In genomic region chr1:177517934-177518610, GRCm38 (mm10) we compare ENCODE assay signal across 17 mouse cellular contexts.
DNase-seq lines count a peak whose midpoint lies in the region; ATAC-seq and TF ChIP-seq lines count a peak whose summit lies in the region.
"Had no signal": no experiment of that assay in that cellular context is flagged by ENCODE, and none has a peak within 500 bp of the region (broad histone marks: within the 10 kb centered on the region; RNA-seq: fewer than 3 reads in every experiment).

No protein-coding gene starts in this region.

- H3K4me2 ChIP-seq in hindbrain, embryonic 11.5 days (replicated peaks; ENCODE audit: low read depth, low read length): peak overlapping the region; percentile 25
- H3K4me2 ChIP-seq in hindbrain, embryonic 16.5 days (ENCODE audit: low read length): no peak overlapping the region
- H3K4me2 ChIP-seq in limb, embryonic 12.5 days: peak overlapping the region; percentile 49
- H3K4me2 ChIP-seq: heart, embryonic 12.5 days; liver, embryonic 11.5 days had no signal

- H3K27me3 ChIP-seq in hindbrain, embryonic 11.5 days (ENCODE audit: control insufficient read depth, insufficient read depth, low read length): no peaks in the 10 kb centered on the region
- no peaks in the 10 kb centered on the region for H3K27me3 ChIP-seq in hindbrain, embryonic 16.5 days (replicated peaks; ENCODE audit: control insufficient read depth, insufficient read depth, low read length)
- no peaks in the 10 kb centered on the region for H3K27me3 ChIP-seq in embryonic facial prominence, embryonic 10.5 days (replicated peaks; ENCODE audit: low read depth, poor library complexity, severe bottlenecking)
- H3K27me3 ChIP-seq in limb, embryonic 12.5 days: no peaks in the 10 kb centered on the region; the same call in 1 of the 2 replicates

- H3K4me1 ChIP-seq in hindbrain, embryonic 11.5 days (replicated peaks; ENCODE audit: control insufficient read depth, insufficient read depth, low read length): peaks cover 11% of the 10 kb centered on the region
- peaks cover 11% of the 10 kb centered on the region for H3K4me1 ChIP-seq in hindbrain, embryonic 16.5 days (ENCODE audit: control insufficient read depth, insufficient read depth, low read depth, low read length)
- H3K4me1 ChIP-seq in embryonic facial prominence, embryonic 10.5 days: peaks cover 33% of the 10 kb centered on the region
- peaks cover 21% of the 10 kb centered on the region for H3K4me1 ChIP-seq in limb, embryonic 12.5 days (replicated peaks)
- no peaks in the 10 kb centered on the region for H3K4me1 ChIP-seq in lung, adult 2 months (ENCODE audit: control insufficient read depth, insufficient read depth, low read length)
- H3K4me1 ChIP-seq: heart, embryonic 12.5 days had no signal

- no peaks in the 10 kb centered on the region for H3K36me3 ChIP-seq in hindbrain, embryonic 11.5 days (ENCODE audit: control insufficient read depth, insufficient read depth, low read length)
- no peaks in the 10 kb centered on the region for H3K36me3 ChIP-seq in hindbrain, embryonic 16.5 days (ENCODE audit: control insufficient read depth, insufficient read depth, low read length)
- no peaks in the 10 kb centered on the region for H3K36me3 ChIP-seq in embryonic facial prominence, embryonic 10.5 days (replicated peaks)
- H3K36me3 ChIP-seq in limb, embryonic 12.5 days: no peaks in the 10 kb centered on the region
- H3K36me3 ChIP-seq: heart, embryonic 12.5 days had no signal

- H3K9me3 ChIP-seq in hindbrain, embryonic 11.5 days (ENCODE audit: control insufficient read depth, low read length): no peaks in the 10 kb centered on the region
- no peaks in the 10 kb centered on the region for H3K9me3 ChIP-seq in hindbrain, embryonic 16.5 days (ENCODE audit: control insufficient read depth, low read length)
- H3K9me3 ChIP-seq in embryonic facial prominence, embryonic 10.5 days: no peaks in the 10 kb centered on the region
- no peaks in the 10 kb centered on the region for H3K9me3 ChIP-seq in limb, embryonic 12.5 days
- H3K9me3 ChIP-seq: heart, embryonic 12.5 days had no signal

- peak; percentile 78 for ATAC-seq in hindbrain, embryonic 11.5 days (ENCODE audit: low FRiP score)
- no peak for ATAC-seq in hindbrain, embryonic 16.5 days
- no peak for ATAC-seq in limb, embryonic 12.5 days (ENCODE audit: insufficient number of reproducible peaks, insufficient read depth, low FRiP score, low TSS enrichment, low read depth)

- no peak for TF ChIP-seq POLR2A in lung, adult 2 months (IDR thresholded peaks at IDR 0.05; ENCODE audit: borderline replicate concordance, extremely low read depth, low read depth, low read length)

- intact Hi-C loops in heart, postnatal 10 days (cut with DNase I): no loop called here

- H3K27ac ChIP-seq in hindbrain, embryonic 11.5 days (ENCODE audit: low read depth, low read length): peak overlapping the region; percentile 43
- H3K27ac ChIP-seq in hindbrain, embryonic 16.5 days (ENCODE audit: low read depth, low read length): no peak overlapping the region
- H3K27ac ChIP-seq in embryonic facial prominence, embryonic 10.5 days (replicated peaks): peak overlapping the region; percentile 62
- no peak overlapping the region for H3K27ac ChIP-seq in limb, embryonic 12.5 days

- H3K4me3 ChIP-seq in hindbrain, embryonic 11.5 days (ENCODE audit: low read depth, low read length): no peak overlapping the region
- no peak overlapping the region for H3K4me3 ChIP-seq in hindbrain, embryonic 16.5 days (ENCODE audit: low read length)
- peak overlapping the region; percentile 38 for H3K4me3 ChIP-seq in embryonic facial prominence, embryonic 10.5 days
- no peak overlapping the region for H3K4me3 ChIP-seq in limb, embryonic 12.5 days (replicated peaks)
- H3K4me3 ChIP-seq in lung, adult 2 months (replicated peaks; ENCODE audit: extremely low read depth, low read depth, low read length): no peak overlapping the region
- H3K4me3 ChIP-seq: erythroblast, embryonic 14.5 days; heart, embryonic 12.5 days; myocyte had no signal

- TF ChIP-seq CTCF in lung, adult 2 months (IDR thresholded peaks at IDR 0.05; ENCODE audit: insufficient read depth, low read length): no peak

- no peak overlapping the region for H3K9ac ChIP-seq in hindbrain, embryonic 11.5 days (ENCODE audit: low read depth, low read length)
- H3K9ac ChIP-seq in hindbrain, embryonic 16.5 days (ENCODE audit: low read depth, low read length): no peak overlapping the region
- no peak overlapping the region for H3K9ac ChIP-seq in limb, embryonic 12.5 days (replicated peaks)
- H3K9ac ChIP-seq: heart, embryonic 12.5 days had no signal

- peak; percentile 61 for DNase-seq in hindbrain, embryonic 11.5 days (ENCODE audit: low spot score)
- DNase-seq in ZHBTc4 (ENCODE audit: low read depth, low spot score): peak; percentile 17
- peak; percentile 54 for DNase-seq in embryonic facial prominence, embryonic 10.5 days (ENCODE audit: low spot score)
- no peak for DNase-seq in heart, postnatal 10 days
- no peak for DNase-seq in lung, adult 2 months
- no peak for DNase-seq in gastrocnemius, adult 18-20 months (ENCODE audit: low spot score)
- DNase-seq: cerebellum, adult 9-10 months; gastrocnemius, postnatal 10 days; kidney, postnatal 36 days; lung, postnatal 14 days; spleen, adult 18-20 months had no signal

- WGBS in hindbrain, embryonic 11.5 days: 8% methylated on average over 18 of the region's 18 CpGs
- 16% methylated on average over 18 of the region's 18 CpGs for WGBS in hindbrain, embryonic 16.5 days
- 12% methylated on average over 18 of the region's 18 CpGs for WGBS in embryonic facial prominence, embryonic 10.5 days
- 12% methylated on average over 18 of the region's 18 CpGs for WGBS in limb, embryonic 12.5 days
- 66% methylated on average over 18 of the region's 18 CpGs for WGBS in lung, adult 2 months

Comparison
In these comparisons a context has a peak if more than half of its experiments do, and no peak if none do; other contexts are left out.
1. H3K27ac ChIP-seq: peak in hindbrain, embryonic 11.5 days (single experiment) and embryonic facial prominence, embryonic 10.5 days (single experiment); none in hindbrain, embryonic 16.5 days (single experiment) and limb, embryonic 12.5 days (single experiment).
2. DNase-seq: peak in hindbrain, embryonic 11.5 days (single experiment), ZHBTc4 (single experiment) and embryonic facial prominence, embryonic 10.5 days (single experiment); none in heart, postnatal 10 days (0 of 2), lung, adult 2 months (single experiment) and gastrocnemius, adult 18-20 months (single experiment).